Mouse (Mus musculus) activated CD4-positive, CD25-positive, alpha-beta regulatory T cell, adult 4 months (primary cell): Measurements from ENCODE around the gene St8sia1. TPM values are rescaled to one million over a fixed set of nuclear protein-coding genes. Genes with fewer than 3 reads are reported as not detected.
"Not testable (repeated sequence)": the region's sequence is repeated elsewhere in the genome, so short reads cannot be mapped to it uniquely, and the experiment has no call there.

ENCODE experiments used
- ATAC-seq: one replicate; pipeline ENCODE4 v1.8.0; 2017
- polyA plus RNA-seq, 2 experiments: library from polyadenylated mRNA; unstranded; fragments of 100-300 nt; shearing (Covaris generic); gene quantifications; one replicate each; pipeline ENCODE4 v1.2.1; 2017

St8sia1 gene
- polyA plus RNA-seq: 10 to 100 TPM; 10.6 to 11.5 TPM

- ATAC-seq: peak; percentile 15
These were observed at the start of gene St8sia1 for GRCm38 (mm10) chr6:142964076-142964530. TSS of gene St8sia1 (minus strand) at chr6:142964452.

GRCm38 (mm10) chr6:143012513-143013215, 48.4 kb upstream of the St8sia1 start:
- no peak for ATAC-seq

GRCm38 (mm10) chr6:143008865-143009264, 44.6 kb upstream of the St8sia1 start:
- no peak for ATAC-seq

DNA sequence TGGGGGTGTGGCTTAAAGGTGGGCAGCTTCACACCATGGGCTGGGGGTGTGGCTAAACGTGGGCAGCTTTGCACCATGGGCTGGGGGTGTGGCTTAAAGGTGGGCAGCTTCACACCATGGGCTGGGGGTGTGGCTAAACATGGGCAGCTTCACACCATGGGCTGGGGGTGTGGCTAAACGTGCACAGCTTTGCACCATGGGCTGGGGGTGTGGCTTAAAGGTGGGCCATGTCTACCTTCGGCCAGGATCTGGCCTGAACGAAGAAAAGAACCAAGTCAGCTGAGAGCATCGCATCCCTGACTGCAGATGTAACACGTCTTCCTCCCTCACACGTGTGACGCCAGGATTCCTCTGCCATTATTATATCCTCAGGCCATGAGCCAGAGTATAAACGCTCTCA, 41.0 kb upstream of the St8sia1 start:
- not testable (repeated sequence) for ATAC-seq

DNA sequence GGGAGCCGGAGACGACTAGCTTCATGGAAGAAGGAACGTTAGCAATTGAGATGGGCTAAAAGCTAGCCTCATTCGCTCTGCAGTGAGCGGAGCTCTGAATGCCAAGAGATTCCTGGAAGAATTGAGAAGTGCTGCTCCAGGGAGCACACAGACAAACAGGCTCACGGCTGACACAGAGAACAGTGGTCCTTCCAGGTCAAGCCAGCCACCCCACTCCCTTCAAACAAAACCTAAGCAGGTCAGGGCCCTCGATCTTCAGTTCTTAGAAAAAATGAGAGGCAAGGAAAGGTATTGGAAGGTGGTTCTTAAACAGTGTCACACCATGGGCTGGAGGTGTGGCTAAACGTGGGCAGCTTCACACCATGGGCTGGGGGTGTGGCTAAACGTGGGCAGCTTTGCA, 40.5 kb upstream of the St8sia1 start:
- ATAC-seq: no peak

GRCm38 (mm10) chr6:142998221-142998999, 34.2 kb upstream of the St8sia1 start:
- no peak for ATAC-seq

DNA sequence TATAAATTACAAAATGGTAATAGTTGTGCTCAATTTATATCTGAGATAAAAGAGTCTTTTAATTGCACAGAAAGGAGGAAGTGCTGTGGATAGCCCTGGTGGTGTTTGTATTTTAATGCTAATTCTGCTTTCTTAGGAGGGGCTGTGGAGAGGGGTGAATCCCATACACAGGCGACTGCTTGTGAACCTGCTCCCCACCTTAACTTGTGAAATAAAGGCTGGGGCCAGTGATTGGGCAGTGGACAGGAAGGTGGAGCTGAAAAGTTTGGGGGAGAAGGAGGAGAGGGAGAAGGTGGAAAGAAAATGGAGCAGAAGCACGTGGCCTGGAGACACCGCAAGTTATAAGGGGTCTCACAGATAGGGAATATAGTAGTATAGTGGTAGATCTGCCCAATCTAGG, 32.6 kb upstream of the St8sia1 start:
- no peak for ATAC-seq

DNA sequence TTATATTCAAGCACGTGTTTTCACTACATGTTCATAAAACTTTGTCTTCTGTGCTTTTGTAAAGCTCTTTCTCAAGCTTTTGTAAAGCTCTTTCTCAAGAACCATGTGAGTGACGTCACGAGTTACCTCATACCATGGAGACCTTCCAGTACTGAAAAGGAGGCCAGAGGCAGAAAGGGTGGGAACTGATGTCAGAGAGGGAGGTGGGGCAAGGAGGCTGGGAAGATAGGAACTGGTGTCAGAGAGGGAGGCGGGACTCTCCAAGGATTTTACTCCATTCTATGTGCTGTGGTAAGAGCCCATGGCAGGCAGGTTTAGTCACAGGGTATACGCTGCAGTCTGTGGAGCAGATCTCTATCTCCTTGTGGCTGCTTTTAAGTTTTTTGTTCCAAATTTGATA, 31.3 kb upstream of the St8sia1 start:
- no peak for ATAC-seq

GRCm38 (mm10) chr6:142994821-142995220, 30.6 kb upstream of the St8sia1 start:
- no peak for ATAC-seq

DNA sequence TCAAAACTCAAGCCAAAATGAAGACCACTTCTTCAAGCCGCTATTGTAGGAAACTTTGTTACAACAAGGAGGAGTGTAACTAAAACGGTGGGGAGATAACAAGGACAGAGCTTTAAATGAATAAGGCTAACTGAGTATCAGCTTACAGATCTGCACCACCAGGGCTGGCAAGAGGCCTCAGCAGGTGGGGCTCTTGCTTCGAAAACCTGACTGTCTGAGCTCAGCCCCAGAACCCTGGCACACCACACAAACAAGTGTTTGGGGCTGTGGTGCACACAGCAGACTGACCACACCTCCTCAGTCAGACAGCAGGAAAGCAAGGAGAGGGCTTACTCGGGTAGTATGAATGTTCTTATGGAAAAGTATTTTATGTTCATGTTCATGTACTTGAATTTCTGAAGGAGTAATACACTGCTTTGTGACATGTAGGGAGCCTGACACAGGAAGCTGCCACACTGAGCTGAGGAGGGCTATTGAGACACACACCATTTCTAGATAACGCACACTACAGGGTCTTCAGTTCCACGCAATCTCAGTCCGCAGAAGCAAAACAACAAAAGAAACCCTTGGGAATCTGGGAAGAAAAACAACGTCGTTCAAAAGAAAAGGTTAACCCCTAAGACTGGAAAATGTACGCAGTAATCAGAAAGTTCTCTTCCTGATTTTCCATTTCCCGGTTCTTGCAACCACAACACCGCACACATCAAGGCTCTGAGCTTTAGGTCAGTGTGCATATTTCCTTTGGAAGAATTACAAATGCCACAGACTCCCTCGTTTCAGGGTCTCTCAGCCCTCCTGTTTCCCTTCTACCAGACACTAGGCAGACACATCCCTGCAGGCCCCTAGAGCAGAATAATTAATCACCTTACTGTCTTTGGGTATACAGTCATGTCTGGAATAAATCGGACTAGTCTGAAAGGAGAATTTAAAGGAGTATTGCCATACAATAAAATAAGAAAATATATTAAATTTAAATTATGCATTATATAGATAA, 29.8 kb upstream of the St8sia1 start:
- ATAC-seq: no peak

- ATAC-seq: no peak
These were observed 28.7 kb upstream of the St8sia1 start for GRCm38 (mm10) chr6:142992971-142993370.

DNA sequence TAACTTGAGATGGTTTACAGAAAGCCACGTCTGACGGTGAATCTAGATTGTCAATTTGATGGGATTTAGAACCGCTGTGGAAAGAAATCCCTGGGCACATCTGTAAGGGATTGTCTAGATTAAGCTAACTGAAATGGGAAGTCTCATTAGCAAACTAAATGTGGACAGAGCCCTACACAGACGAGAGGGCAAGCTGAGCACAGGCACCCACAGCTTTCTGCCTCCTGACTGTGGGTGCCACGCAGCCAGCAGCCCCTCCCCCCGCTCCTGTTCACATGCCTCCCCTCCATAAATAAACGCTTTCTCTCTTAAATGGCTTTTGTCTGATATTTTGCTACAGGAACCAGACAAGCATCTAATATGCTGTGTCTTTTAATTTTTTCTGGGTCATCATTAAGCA, 27.8 kb upstream of the St8sia1 start:
- ATAC-seq: no peak

GRCm38 (mm10) chr6:142991391-142992059, 27.3 kb upstream of the St8sia1 start:
- peak; percentile 65 for ATAC-seq

DNA sequence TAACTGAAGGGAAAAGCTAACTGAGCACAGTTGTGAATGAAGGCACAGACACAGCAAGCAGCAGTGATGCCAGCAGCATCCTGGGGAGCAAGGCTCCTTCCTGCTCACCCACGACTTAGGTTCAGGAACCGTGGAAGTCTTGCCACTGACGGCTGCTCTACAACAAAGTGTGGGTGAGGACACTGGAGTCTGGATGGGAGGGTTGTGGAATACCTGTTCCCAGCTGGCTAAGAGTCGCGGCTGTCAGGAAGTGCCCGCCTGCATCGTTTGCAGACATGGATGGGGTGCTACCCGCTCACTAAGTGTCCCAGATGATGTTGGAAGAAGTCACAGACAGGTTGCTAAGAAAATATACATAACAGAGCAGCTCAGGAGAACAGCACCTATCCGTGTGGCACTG, 26.3 kb upstream of the St8sia1 start:
- ATAC-seq: no peak

DNA sequence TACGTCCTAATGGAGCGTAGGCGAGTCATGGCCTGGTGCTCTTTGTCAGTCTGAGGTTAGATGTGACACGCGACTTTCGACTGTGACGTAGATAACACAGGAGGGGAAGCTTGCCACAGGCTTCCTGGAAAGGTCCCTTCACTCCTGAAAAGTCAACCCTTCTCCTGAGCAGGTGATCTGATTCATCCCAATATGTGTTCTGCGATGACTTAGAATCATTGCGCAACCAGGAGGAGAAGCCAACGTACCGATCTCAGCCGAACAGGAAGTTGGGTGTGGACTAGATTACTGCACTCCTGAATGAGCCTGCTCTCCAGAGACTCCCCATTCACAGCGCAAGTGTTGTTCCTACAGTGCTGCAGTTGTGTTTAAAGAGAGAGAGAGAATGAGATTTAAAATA, 25.2 kb upstream of the St8sia1 start:
- no peak for ATAC-seq

DNA sequence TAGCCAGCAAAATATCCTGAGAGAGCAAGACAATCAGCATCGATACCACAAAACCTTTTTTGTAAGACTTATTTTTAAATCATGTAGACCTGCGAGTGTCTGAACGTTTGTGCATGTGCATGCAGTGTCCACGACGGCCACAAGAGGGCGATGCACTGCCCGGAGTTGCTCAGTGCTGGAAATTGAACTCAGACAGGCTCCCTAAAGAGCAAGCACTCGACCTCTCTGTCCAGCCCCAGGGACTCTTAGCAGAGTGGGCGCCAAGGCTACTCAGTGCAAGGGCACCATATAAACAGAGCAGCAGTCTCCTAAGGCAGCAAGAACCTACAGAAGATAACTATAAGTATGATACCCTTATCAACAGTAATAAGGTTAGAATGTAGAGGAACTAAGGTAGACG, 24.5 kb upstream of the St8sia1 start:
- ATAC-seq: peak; percentile 71

GRCm38 (mm10) chr6:142988231-142988630, 24.0 kb upstream of the St8sia1 start:
- ATAC-seq: no peak

DNA sequence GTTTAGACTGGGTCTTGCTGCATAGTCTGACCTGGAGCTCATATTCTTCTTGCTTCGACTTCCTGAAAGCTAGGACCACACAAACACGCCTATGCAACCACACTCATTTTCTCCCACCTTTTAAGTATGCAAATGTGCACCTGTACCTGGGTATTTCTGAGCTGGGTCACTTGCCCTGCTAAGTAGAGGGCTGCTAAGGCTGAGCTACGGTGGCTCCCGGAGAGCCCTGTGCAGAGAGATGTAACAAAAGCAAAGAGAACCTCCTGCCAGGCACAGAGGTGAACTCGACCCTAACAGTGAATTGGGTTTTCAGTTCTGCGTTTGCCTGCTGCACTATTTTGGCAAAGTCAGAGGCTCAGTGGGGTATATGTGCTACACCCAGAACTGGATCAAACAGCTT, 23.4 kb upstream of the St8sia1 start:
- ATAC-seq: no peak

DNA sequence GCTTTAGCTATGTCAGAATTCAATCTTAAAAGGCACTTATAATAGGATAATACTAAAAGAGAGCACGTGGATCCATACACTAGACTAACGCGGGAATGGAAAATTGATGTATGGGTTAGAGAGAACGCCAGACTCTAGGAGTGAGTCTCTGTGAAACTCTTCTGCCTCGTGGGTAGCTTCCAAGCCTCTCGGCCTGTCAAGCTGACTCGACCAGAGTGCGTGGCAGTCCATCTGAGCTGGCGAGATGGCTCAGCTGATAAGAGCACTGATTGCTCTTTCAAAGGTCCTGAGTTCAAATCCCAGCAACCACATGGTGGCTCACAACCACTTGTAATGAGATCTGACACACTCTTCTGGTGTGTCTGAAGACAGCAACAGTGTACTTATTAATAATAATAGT, 22.5 kb upstream of the St8sia1 start:
- ATAC-seq: not testable (repeated sequence)

- ATAC-seq: not testable (repeated sequence)
These were observed 21.4 kb upstream of the St8sia1 start for GRCm38 (mm10) chr6:142985561-142986238.
